Mouse (Mus musculus) hindbrain, embryonic 13.5 days (tissue): ENCODE data around the gene Pla2g2e. TPM values are rescaled to one million over a fixed set of nuclear protein-coding genes. Genes with fewer than 3 reads are reported as not detected.

ENCODE experiments used
- ATAC-seq: fragments of 200-750 bp; cut with Nextera tagmentation; 2 replicates; pipeline ENCODE4 v1.8.0; 2017; ENCODE audit warnings: moderate TSS enrichment; ENCODE audit not compliant: low FRiP score
- H3K27ac ChIP-seq: fragments of 300-500 bp; sonication (generic); 2 replicates; pipeline ENCODE4 v1.5.1; 2015; ENCODE audit warnings: inconsistent platforms, mild to moderate bottlenecking, moderate library complexity
- H3K27me3 ChIP-seq: fragments of 300-500 bp; sonication (generic); 2 replicates; pipeline ENCODE4 v1.6.1; 2015; ENCODE audit warnings: mild to moderate bottlenecking, inconsistent platforms
- H3K36me3 ChIP-seq: fragments of 300-500 bp; sonication (generic); 2 replicates; pipeline ENCODE4 v1.6.1; 2015; ENCODE audit warnings: mild to moderate bottlenecking, inconsistent platforms
- H3K4me1 ChIP-seq: fragments of 300-500 bp; sonication (generic); replicated peaks from 2 replicates; pipeline ENCODE4 v1.6.1; 2015; ENCODE audit warnings: inconsistent platforms
- H3K4me2 ChIP-seq: fragments of 300-500 bp; sonication (generic); 2 replicates; pipeline ENCODE4 v1.6.1; 2015; ENCODE audit warnings: inconsistent platforms, mild to moderate bottlenecking, moderate library complexity
- H3K4me3 ChIP-seq: fragments of 300-500 bp; sonication (generic); 2 replicates; pipeline ENCODE4 v1.5.1; 2015; ENCODE audit warnings: mild to moderate bottlenecking, inconsistent platforms
- H3K9ac ChIP-seq: fragments of 300-500 bp; sonication (generic); 2 replicates; pipeline ENCODE4 v1.6.1; 2015; ENCODE audit warnings: mild to moderate bottlenecking, inconsistent platforms
- H3K9me3 ChIP-seq: fragments of 300-500 bp; sonication (generic); 2 replicates; pipeline ENCODE4 v1.6.1; 2016; ENCODE audit warnings: inconsistent platforms
- WGBS: fragments of 180-500 bp; shearing (Covaris S2); methylation state at CpG from one replicate; pipeline ENCODE4 v1.1.7; 2015; 5-methylcytosine and 5-hydroxymethylcytosine counted together
- polyA plus RNA-seq: library from polyadenylated mRNA; unstranded; fragments of >200 nt; fragmentation: Nextera tagmentation; extraction: Ambion mirVana; gene quantifications from 2 replicates; pipeline ENCODE4 v1.2.1, GENCODE M21; 2015

The Pla2g2e gene
- polyA plus RNA-seq = not detected in 2 replicates

GRCm38 (mm10) chr4:138877731-138878130, at the start of gene Pla2g2e:
TSS of gene Pla2g2e (plus strand) at chr4:138877942.
- Histone ChIP-seq H3K27ac (no peak within 1 kb of the TSS), H3K9me3 (no peaks in the 10 kb centered on the region), H3K27me3 (0 out of 2 replicates have a peak, but pooled peaks cover 4% of the 10 kb centered on the region), H3K4me1 (peaks cover 13% of the 10 kb centered on the region), H3K9ac (no peak within 1 kb of the TSS), H3K4me3 (no peak within 1 kb of the TSS), H3K36me3 (no peaks in the 10 kb centered on the region), H3K4me2 (no peak within 1 kb of the TSS)
- 89% methylated on average over 4 of the region's 4 CpGs for WGBS
- ATAC-seq = no peak

GRCm38 (mm10) chr4:138839806-138840205, 37.9 kb upstream of the Pla2g2e start:
- H3K4me3 ChIP-seq = no peak overlapping the region
- H3K4me1 ChIP-seq = no peaks in the 10 kb centered on the region
- H3K27ac ChIP-seq = no peak overlapping the region
- no peak overlapping the region for H3K4me2 ChIP-seq
- H3K9me3 ChIP-seq = peaks cover 24% of the 10 kb centered on the region
- H3K27me3 ChIP-seq = no peaks in the 10 kb centered on the region
- no peak overlapping the region for H3K9ac ChIP-seq
- no peaks in the 10 kb centered on the region for H3K36me3 ChIP-seq
- ATAC-seq = no peak
- WGBS = 78% methylated on average over 6 of the region's 6 CpGs

- H3K4me1 ChIP-seq = no peaks in the 10 kb centered on the region
- no peak overlapping the region for H3K4me3 ChIP-seq
- H3K36me3 ChIP-seq = no peaks in the 10 kb centered on the region
- no peak for ATAC-seq
- H3K9me3 ChIP-seq = peaks cover 24% of the 10 kb centered on the region
- no peak overlapping the region for H3K4me2 ChIP-seq
- no peaks in the 10 kb centered on the region for H3K27me3 ChIP-seq
- no peak overlapping the region for H3K27ac ChIP-seq
- WGBS = 85% methylated on average over 8 of the region's 8 CpGs
- H3K9ac ChIP-seq = no peak overlapping the region
Measured at GRCm38 (mm10) chr4:138840726-138841125, 37.0 kb upstream of the Pla2g2e start.

DNA sequence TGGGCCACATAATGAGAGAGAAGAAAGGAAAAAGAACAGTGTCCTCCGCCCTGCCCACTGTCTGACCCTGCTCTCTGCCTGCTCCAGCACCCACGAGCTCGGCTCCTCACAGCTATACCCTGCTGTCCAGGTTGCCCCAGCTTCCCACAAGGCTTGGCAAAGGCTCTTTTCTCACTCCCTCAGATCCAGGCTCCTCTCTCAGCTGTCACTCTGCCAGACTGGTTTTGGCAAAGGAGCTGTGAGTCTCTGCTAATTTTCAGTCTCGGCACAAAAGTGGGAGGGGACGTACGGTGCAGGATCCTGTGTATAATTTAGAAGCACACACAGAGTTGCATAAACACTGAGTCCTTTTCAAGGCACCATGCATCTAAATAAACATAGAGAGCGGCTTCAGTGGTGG, 36.4 kb upstream of the Pla2g2e start:
- no peaks in the 10 kb centered on the region for H3K4me1 ChIP-seq
- no peaks in the 10 kb centered on the region for H3K27me3 ChIP-seq
- no peak overlapping the region for H3K9ac ChIP-seq
- no peaks in the 10 kb centered on the region for H3K36me3 ChIP-seq
- no peak overlapping the region for H3K4me3 ChIP-seq
- peaks cover 24% of the 10 kb centered on the region for H3K9me3 ChIP-seq
- H3K4me2 ChIP-seq = no peak overlapping the region
- no peak for ATAC-seq
- no peak overlapping the region for H3K27ac ChIP-seq
- 83% methylated on average over 7 of the region's 7 CpGs for WGBS

DNA sequence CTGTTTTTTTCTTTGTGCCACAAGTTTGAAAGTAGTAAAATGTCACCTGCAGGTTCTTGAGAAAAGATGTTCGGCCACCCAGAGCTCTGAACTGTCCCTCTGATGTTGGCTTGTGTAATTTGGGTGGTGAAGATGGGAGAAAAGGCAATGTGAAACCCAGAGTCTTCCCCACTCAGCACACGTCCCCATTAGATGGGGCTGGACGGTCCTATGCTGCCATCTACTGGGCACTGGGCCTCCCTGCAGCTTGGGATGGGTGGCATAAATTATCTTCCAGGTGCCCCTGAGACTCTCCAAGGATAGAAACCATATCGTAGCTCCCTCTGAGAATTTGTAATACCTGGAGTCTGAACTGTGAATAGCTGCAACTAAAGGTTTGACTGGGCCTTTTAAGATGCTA, 26.3 kb upstream of the Pla2g2e start:
- no peak overlapping the region for H3K4me3 ChIP-seq
- H3K9me3 ChIP-seq = no peaks in the 10 kb centered on the region
- H3K4me1 ChIP-seq = no peaks in the 10 kb centered on the region
- WGBS = 5% methylated on average over 4 of the region's 4 CpGs
- no peak overlapping the region for H3K27ac ChIP-seq
- H3K36me3 ChIP-seq = no peaks in the 10 kb centered on the region
- no peak overlapping the region for H3K9ac ChIP-seq
- no peak for ATAC-seq
- H3K4me2 ChIP-seq = no peak overlapping the region
- no peaks in the 10 kb centered on the region; the same call in 1 of the 2 replicates for H3K27me3 ChIP-seq

GRCm38 (mm10) chr4:138852961-138853360, 24.8 kb upstream of the Pla2g2e start:
- Histone ChIP-seq H3K4me1 (no peaks in the 10 kb centered on the region), H3K36me3 (no peaks in the 10 kb centered on the region), H3K27ac (no peak overlapping the region), H3K4me3 (no peak overlapping the region), H3K9ac (no peak overlapping the region), H3K27me3 (no peaks in the 10 kb centered on the region; the same call in 1 of the 2 replicates), H3K4me2 (no peak overlapping the region), H3K9me3 (no peaks in the 10 kb centered on the region)
- 68% methylated on average over 6 of the region's 6 CpGs for WGBS
- ATAC-seq = no peak

DNA sequence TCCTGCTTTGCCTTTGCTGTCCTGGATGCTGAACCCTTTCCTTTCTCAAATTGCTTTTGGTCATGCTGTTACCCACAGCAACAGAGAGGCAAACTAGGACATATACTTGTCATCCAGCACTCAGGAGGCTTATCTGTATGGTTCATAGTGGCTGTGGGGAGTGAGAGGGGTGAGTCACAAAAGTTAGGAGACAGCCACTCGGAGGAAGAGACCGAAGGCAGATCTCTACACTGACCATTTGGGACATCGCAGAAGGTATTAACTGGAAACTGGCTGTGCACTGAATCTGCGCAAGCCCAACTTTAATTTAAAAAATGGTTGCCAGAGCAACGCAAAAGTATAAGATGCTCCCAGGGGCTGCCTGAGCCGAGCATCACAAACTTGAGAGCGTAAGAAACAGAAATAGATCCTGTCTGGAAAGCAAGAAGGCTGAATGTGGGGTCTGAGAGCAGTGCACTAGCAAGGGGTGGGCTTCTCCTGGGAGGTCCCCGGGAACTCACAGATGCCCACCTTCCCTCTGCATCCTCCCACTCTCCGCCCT, 22.6 kb upstream of the Pla2g2e start:
- WGBS = 79% methylated on average over 9 of the region's 9 CpGs
- ATAC-seq = no peak
- H3K27ac ChIP-seq = no peak overlapping the region

DNA sequence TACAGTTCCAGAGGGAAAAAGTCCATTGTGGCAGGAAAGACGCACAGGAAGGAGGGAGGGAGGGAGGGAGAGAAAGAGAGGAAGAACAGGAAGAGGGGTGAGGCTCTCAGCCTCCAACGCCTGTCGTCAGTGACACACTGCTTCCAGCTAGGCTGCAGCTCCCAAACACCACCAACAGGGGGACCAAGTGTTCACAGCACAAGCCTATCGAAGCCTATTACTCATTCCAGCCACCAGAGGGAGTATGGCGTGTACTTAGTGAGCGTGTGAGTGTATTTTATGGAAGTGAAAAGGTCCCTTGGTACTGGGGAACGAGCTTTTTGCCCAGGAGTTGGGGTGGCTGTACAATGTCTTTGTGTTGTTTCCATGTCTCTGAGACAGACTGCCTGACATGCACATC, 21.3 kb upstream of the Pla2g2e start:
- Histone ChIP-seq H3K4me2 (no peak overlapping the region), H3K4me3 (no peak overlapping the region), H3K9ac (no peak overlapping the region), H3K27me3 (no peaks in the 10 kb centered on the region; the same call in 1 of the 2 replicates), H3K9me3 (no peaks in the 10 kb centered on the region), H3K36me3 (no peaks in the 10 kb centered on the region), H3K27ac (no peak overlapping the region), H3K4me1 (no peaks in the 10 kb centered on the region; the same call in 1 of the 2 replicates)
- WGBS = 23% methylated on average over 7 of the region's 7 CpGs
- ATAC-seq = no peak

More for the DNA sequence above, 22.6 kb upstream of the Pla2g2e start:
- H3K4me3 ChIP-seq = no peak overlapping the region
- no peak overlapping the region for H3K4me2 ChIP-seq
- no peaks in the 10 kb centered on the region for H3K36me3 ChIP-seq
- H3K27me3 ChIP-seq = no peaks in the 10 kb centered on the region; the same call in 1 of the 2 replicates
- H3K9ac ChIP-seq = no peak overlapping the region
- no peaks in the 10 kb centered on the region; the same call in 1 of the 2 replicates for H3K4me1 ChIP-seq
- H3K9me3 ChIP-seq = no peaks in the 10 kb centered on the region

DNA sequence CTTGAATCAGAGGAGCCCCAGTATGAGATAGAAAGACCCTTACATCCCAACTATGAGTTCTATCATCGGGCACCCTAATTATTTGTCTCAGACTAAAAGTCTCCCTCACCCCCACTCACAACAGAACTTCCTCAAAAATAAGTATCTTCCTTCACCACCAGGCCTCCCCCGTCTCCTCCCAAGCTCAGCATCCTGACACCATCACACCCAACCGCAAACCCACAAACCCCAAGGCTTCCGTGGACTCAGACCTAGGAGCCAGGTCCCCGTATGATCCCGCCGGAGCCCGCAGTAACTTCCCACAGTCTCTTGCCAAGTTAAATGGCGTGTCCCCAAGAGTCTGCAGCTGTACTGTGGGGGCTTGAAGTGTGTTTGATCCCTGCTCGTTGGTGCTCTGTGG, 20.2 kb upstream of the Pla2g2e start:
- ATAC-seq = no peak
- H3K27me3 ChIP-seq = no peaks in the 10 kb centered on the region; the same call in 1 of the 2 replicates
- no peak overlapping the region for H3K4me3 ChIP-seq
- H3K4me2 ChIP-seq = no peak overlapping the region
- 86% methylated on average over 10 of the region's 10 CpGs for WGBS
- no peak overlapping the region for H3K9ac ChIP-seq
- no peaks in the 10 kb centered on the region for H3K36me3 ChIP-seq
- H3K27ac ChIP-seq = no peak overlapping the region
- H3K4me1 ChIP-seq = no peaks in the 10 kb centered on the region; the same call in 1 of the 2 replicates
- no peaks in the 10 kb centered on the region for H3K9me3 ChIP-seq

DNA sequence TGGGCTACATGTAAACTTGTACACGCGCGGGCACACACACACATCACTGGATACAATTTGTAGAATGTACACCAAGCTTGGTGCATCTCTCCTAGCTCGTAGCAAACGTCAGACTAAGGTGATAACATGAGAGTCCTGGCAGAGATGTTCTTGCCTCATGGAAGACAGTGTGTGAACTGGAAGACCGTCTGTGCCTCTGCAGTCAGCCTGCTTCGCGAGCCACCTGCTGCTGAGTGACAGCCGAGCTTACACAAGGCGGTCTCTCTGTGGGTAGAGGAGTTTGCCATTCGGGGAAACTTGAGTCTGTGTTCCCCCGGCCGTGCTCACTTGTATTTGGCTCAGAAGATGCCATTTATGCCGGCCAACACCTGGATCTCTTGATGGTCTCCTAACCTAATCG, 19.3 kb upstream of the Pla2g2e start:
- WGBS = 86% methylated on average over 15 of the region's 15 CpGs
- H3K4me3 ChIP-seq = no peak overlapping the region
- ATAC-seq = no peak

DNA sequence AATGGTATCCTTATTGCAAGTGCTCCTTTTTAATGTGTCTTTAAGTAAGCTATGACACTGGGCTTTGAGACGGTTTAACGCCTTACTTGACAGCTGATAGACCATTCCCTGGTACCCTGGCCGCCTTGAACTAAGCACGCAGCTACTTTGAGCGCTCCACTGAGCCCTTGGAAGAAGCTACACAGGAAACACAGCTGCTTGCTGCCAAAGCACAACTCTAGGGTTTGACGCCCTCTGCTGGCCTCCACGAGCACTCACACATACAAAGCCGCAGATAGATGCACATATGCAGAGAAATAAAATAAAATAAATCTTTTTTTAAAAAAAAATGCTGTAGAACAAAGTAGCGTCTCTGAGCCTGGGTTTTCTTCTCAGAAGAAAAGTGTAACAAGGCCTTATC, 18.5 kb upstream of the Pla2g2e start:
- H3K9ac ChIP-seq = peak overlapping the region; percentile 59
- H3K4me2 ChIP-seq = peak overlapping the region; percentile 52
- H3K27ac ChIP-seq = peak overlapping the region; percentile 79
- 16% methylated on average over 9 of the region's 9 CpGs for WGBS
- no peaks in the 10 kb centered on the region for H3K36me3 ChIP-seq
- H3K9me3 ChIP-seq = no peaks in the 10 kb centered on the region
- H3K4me1 ChIP-seq = no peaks in the 10 kb centered on the region; the same call in 1 of the 2 replicates
- 0 out of 2 replicates have a peak, but pooled peaks have one; percentile 58 for ATAC-seq
- peak overlapping the region; percentile 33 for H3K4me3 ChIP-seq
- H3K27me3 ChIP-seq = no peaks in the 10 kb centered on the region; the same call in 1 of the 2 replicates

More for the DNA sequence above, 19.3 kb upstream of the Pla2g2e start:
- Histone ChIP-seq H3K4me1 (no peaks in the 10 kb centered on the region; the same call in 1 of the 2 replicates), H3K36me3 (no peaks in the 10 kb centered on the region), H3K9me3 (no peaks in the 10 kb centered on the region), H3K27ac (no peak overlapping the region), H3K27me3 (no peaks in the 10 kb centered on the region; the same call in 1 of the 2 replicates), H3K9ac (no peak overlapping the region), H3K4me2 (no peak overlapping the region)

DNA sequence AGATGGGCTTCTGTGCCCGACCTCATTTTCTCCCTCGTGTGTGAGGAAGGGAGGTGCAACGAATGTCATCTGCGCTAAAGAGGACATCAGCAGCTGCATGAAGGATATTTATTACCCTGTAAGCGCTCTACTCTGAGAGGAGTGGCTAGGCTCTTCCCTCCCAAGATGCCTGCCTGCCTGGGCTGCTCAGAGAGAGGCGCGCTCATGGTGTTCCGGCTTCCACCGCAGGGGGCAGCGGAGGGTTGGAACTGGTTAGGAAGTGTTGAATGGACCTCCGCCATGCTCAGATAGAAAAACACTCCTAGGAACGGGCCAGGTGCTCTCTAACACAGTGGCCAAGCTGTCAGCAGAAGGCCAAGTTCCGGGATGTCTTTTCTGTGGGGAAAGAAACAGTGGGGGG, 18.0 kb upstream of the Pla2g2e start:
- H3K36me3 ChIP-seq = no peaks in the 10 kb centered on the region
- no peaks in the 10 kb centered on the region for H3K9me3 ChIP-seq
- no peaks in the 10 kb centered on the region; the same call in 1 of the 2 replicates for H3K4me1 ChIP-seq
- peak; percentile 87 for ATAC-seq
- H3K27me3 ChIP-seq = 0 out of 2 replicates have a peak, but pooled peaks cover 2% of the 10 kb centered on the region
- 3% methylated on average over 13 of the region's 13 CpGs for WGBS
- H3K4me3 ChIP-seq = peak overlapping the region; percentile 33
- H3K9ac ChIP-seq = peak overlapping the region; percentile 59
- peak overlapping the region; percentile 52 for H3K4me2 ChIP-seq
- peak overlapping the region; percentile 79 for H3K27ac ChIP-seq
